Mouse (Mus musculus) adrenal gland, postnatal 14 days (tissue): ENCODE data around the gene C1qtnf4. TPM values are rescaled to one million over a fixed set of nuclear protein-coding genes. Genes with fewer than 3 reads are reported as not detected.

Source experiments
- DNase-seq: peaks from one replicate; pipeline ENCODE4 v3.0.0; 2021; ENCODE audit warnings: mixed read lengths
- long read RNA-seq, 2 experiments: library from polyadenylated mRNA; stranded (forward); transcript quantifications; one replicate each; pipeline ENCODE4 v2.0.0; 2021
- total RNA-seq: library from RNA; stranded (reverse); gene quantifications from 2 replicates; pipeline ENCODE4 v1.2.3, GENCODE M21; 2021

Gene C1qtnf4
- total RNA-seq = 2.3 and 2.8 TPM in 2 replicates
- long read RNA-seq, experiment 1, partial matches to known transcripts = 7 of 7 reads
- long read RNA-seq, experiment 1, other reads (novel, unspliced or antisense) = 0 of 7 reads
- long read RNA-seq, experiment 2, partial matches to known transcripts = 6 of 6 reads
- long read RNA-seq, experiment 2, other reads (novel, unspliced or antisense) = 0 of 6 reads

GRCm38 (mm10) chr2:90885218-90886041 lies at the start of gene C1qtnf4:
C1qtnf4 (plus strand) TSS chr2:90885860.
- peak; percentile 34 for DNase-seq

- no peak for DNase-seq
Measured at GRCm38 (mm10) chr2:90838621-90839020, 47.0 kb upstream of the C1qtnf4 start.

DNA sequence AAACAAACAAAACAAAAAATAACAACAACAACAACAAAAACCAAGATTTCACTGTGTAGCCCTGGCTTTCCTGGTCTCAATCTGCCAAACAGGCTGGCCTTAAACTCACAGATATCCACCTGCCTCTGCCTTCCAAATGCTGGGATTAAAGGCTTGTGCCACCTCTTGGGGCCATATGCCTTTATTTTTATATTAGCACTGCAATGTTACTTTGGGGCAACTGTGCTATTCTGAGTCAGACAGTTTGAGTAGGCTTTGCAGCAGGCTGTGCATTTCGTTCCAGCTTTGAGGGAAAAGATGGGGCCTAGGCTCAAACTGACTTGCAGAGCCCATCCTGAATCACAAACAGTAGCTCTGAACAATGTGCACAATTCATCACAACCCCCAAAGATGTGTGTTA lies 42.0 kb upstream of the C1qtnf4 start:
- no peak for DNase-seq

DNA sequence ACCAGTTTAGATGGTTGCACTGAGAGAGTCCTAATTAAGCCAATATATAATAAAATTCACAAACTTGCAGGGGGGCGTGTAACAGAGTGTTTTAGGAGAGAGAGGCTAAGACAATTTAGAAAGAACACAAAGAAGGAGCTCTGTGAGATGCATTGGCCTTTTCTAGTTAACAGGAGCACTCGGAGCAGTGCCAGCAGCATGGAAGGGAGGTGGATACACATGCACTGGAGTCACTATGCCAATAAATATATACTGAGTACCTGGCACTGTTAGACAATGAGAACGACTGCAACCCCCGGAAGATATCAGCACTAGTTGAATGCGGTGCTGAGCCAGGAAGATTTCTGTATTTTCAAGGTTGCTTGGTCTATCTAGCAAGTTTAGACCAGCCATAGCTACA lies 41.4 kb upstream of the C1qtnf4 start:
- DNase-seq = no peak

DNA sequence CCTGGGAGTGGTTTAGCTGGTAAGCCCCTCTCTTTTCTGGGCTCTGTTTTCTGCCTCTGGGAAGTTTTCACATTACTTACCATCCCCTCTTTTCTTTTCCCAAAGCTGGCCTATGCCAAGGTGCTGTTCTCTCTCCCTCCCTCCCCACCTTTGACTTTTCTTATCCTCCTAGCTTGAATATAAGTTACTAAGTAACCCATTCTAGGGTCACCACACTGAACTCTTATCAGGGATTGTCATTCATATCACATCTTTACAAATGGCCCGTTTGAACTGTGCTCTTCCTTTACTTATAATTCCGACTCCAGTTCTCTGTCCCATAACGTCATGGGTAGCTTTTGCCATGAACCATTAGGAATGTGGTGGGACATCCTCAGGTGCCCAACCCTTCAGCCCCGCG lies 40.4 kb upstream of the C1qtnf4 start:
- no peak for DNase-seq

DNA sequence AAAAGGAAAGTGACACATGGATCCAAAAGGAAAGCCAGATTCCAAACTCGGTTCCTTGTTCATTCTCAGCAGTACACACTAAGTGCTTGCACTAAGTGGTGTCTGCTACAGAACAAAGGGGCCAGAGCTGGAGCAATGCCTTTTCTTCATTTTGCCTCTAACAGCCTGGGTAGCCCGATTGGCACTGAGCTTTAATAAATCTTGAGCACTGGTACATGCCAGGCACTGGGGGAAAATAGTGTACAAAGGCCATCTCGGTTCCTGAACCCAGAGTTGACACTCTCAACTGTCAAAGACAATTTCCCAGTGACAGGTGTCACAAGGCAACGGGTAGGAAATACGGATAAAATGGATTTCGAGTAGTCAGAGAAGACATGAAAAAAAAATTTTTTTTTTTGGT lies 39.5 kb upstream of the C1qtnf4 start:
- peak; percentile 58 for DNase-seq

DNA sequence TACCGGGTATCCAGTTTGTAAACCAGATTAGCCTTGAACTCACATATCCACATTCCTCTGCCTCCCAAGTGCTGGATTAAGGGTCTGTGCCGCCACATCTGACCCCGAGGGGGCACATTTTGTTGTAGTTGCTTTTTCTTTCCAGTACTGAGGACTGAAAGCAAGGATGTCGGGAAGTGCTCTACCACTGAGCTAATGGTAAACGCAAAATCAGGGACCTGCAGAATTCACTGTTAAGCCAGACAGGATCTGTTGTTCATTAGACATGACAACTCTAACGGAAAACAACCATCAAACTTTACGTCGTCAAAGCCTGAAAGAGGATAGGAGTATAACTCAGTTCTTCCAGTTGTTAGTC lies 39.1 kb upstream of the C1qtnf4 start:
- no peak for DNase-seq

DNA sequence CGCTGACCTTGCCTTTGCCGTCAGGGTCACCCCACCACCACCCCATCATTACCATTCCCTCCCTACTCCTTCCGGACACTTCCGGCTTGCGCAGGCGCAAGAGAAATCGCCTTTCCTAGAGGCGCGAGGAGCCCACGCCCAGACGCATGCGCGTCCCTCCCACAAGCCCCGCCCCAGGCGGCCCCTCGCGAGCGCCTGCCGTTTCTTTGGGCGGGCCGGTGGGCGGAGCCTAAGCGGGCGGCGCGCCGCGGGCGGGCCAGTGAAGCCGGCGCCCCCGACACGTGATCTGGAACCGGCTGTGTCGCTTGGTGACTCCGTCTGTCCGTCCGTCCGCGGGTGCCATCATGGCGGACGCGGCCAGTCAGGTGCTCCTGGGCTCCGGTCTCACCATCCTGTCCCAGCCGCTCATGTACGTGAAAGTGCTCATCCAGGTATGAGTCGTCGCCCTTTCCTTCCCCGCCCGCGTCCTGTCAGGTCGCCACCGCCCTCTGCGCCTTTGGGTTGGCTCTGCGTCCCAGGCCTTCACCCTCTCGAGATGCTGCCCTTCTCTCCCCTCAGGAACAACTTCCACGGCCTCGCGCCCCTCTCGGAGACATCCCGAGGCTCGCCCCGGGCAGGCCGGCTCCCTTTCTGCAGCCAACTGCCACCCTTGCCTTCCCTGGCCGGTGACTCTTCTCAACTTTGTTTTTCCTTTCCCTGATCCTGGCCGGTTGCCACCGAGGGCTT lies 38.5 kb upstream of the C1qtnf4 start, which contains the start of gene Mtch2:
Gene Mtch2 (plus strand): TSS at position 201 of the 726 bp plus-strand sequence.
- peak; percentile 99 for DNase-seq

GRCm38 (mm10) chr2:90847681-90848050 lies 38.0 kb upstream of the C1qtnf4 start:
- no peak for DNase-seq

- no peak for DNase-seq
Measured at GRCm38 (mm10) chr2:90848331-90848730, 37.3 kb upstream of the C1qtnf4 start.

DNA sequence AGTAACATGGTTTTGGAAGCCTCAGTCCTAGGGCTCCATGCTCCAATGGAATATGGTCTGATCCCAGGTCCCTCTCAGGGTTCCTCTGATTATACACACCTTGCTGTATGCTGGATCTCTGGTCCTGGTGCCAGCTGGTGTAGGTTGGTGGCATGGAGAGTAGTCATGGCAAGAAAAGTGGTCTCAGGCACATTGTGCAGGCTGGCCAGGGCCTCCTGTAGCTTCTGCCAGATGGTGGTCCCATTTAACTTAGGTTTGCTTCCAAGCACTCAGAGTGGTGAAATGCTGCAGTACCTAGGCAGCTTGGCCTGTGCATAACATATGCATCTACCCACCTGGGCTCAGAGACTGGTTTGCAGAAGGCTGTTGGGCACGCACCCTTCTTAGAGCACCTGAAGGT lies 35.3 kb upstream of the C1qtnf4 start:
- DNase-seq = no peak

- no peak for DNase-seq
Measured at GRCm38 (mm10) chr2:90861486-90861885, 24.2 kb upstream of the C1qtnf4 start.

DNA sequence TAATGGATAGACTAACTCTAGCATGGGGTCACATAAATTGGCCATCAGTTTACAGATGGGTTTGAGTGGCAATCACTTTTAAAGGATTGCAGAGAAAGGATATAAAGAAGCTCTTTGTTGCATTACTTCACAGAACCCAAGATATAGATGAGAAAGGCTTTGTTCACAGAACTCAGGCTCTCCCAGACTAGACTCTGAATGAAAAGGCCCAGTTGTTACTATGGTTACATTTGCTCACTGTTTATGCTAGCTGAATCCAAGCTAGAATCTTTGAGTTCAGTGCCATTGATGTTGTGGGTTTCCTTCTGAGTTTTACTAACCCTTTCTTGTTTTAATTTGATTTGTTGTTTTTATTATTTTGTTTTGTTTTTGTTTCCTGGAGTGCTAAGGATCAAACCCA lies 21.5 kb upstream of the C1qtnf4 start:
- no peak for DNase-seq

DNA sequence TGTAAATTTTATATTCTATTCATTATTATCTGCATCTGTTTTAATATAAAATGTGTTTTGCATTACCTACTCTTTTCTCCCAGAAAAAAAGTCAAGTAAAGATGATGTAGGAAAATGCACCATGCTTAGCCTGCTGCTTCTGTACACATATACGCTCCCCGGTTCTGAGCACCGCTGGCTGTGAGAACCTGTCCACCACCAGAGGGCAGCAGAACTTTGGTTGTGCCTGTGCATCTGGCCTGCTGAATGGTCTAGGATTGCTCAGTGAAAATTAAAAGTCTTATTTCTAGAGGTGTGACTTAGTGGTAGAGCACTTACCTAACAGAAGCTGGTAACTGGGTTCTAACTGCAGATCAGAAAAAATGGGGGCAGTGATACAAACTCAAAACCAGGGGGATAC lies 19.1 kb upstream of the C1qtnf4 start:
- DNase-seq = peak; percentile 90

DNA sequence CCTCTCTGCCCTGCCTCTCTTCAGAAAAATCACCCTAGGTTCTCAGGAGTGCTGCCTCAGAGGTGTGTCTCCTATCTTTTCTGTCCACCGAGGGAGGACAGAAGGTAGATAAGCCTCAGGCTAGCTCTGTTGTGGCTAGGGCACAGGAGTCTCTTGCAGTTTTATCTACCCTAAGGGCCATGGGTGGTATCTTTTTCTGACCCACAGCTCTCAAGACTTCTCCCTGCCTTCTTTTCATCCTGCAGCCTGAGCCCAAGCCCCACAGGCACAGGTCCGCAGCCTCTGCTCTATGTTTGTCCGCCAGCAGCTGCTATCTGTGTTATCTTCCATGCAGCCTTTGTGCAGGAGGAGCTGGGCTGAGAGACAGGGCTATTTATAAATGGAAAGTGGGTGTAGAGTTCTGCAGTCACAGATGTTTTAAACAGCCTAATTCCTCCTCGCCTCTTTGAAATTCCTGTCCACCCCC lies 15.5 kb upstream of the C1qtnf4 start:
- DNase-seq = peak; percentile 16

GRCm38 (mm10) chr2:90871180-90871961 lies 14.3 kb upstream of the C1qtnf4 start:
- peak; percentile 60 for DNase-seq

- DNase-seq = peak; percentile 19
Measured at GRCm38 (mm10) chr2:90874025-90874424, 11.6 kb upstream of the C1qtnf4 start.

DNA sequence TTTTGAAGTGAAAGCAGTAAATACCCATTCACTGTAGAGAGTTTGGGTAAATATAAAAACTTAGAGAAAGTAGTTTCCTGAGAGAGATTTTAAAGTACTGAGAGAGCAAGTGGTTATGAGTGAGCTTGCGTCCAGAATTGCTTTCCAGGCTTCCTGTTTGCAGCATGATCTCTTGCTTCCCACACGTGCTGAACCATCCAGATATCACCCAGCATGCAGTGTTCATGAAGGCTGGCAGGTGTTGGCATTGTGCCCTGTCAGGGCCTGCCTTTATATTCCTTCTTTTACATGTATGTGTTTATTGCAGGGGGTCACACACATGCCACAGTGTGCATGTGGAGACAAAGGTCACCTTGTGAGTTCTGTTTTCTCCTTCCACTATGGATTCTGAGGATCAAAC lies 10.4 kb upstream of the C1qtnf4 start:
- no peak for DNase-seq

- DNase-seq = no peak
Measured at GRCm38 (mm10) chr2:90877584-90878259, 7.9 kb upstream of the C1qtnf4 start.

- DNase-seq = no peak
Measured at GRCm38 (mm10) chr2:90879419-90879818, 6.2 kb upstream of the C1qtnf4 start.

- no peak for DNase-seq
Measured at GRCm38 (mm10) chr2:90880144-90880785, 5.4 kb upstream of the C1qtnf4 start.
